Mouse (Mus musculus) small intestine, adult 2 months (tissue): Measurements from ENCODE around the gene Qpctl.

Source experiments
- CTCF ChIP-seq: fragments of 200-500 bp; IDR thresholded peaks from 2 replicates; pipeline ENCODE4 v1.5.1; 2012; ENCODE audit warnings: low read depth, mild to moderate bottlenecking, control low read depth, inconsistent platforms, low read length, moderate library complexity, mixed read lengths; ENCODE audit not compliant: insufficient replicate concordance, insufficient read length; ENCODE audit errors: extremely low read depth
- POLR2A ChIP-seq: fragments of 200-500 bp; IDR thresholded peaks from 2 replicates; pipeline ENCODE4 v1.6.1; 2012; ENCODE audit warnings: low read depth, mild to moderate bottlenecking, control low read depth, inconsistent platforms, low read length, moderate library complexity

DNA sequence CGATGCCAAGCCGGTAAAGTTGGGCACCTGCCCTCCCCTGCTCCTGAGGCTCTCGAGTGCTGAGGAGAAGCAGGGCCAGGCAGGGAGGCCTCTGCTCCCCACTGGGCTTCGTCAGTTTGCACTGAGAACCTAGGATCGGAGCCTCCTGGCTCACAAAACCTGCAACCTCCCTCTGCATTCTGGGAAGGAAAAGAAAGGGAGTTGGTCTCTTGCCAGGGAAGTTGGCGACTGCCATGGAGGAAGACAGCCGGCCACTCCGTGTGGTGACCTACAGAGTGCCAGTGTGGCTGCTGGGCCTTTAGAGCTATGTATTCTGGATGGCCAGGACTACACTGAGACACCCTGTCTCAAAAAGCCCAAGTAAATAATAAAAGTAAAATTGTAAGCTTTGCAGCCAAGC is 5.7 kb upstream of the Qpctl start:
- TF ChIP-seq POLR2A, result no peak
- no peak for TF ChIP-seq CTCF
